Mouse (Mus musculus): ENCODE data around the gene Pakap.

- TF ChIP-seq CTCF (conservative IDR thresholded peaks at IDR 0.05; ENCODE audit: insufficient read depth, insufficient read length, low read depth, low read length) (no peak), POLR2A (IDR thresholded peaks at IDR 0.05; ENCODE audit: low read depth, low read length) (no peak)
These were observed 318.9 kb downstream of the Pakap start for GRCm38 (mm10) chr4:57886888-57887230.
